Mouse (Mus musculus) midbrain, embryonic 14.5 days (tissue): ENCODE measurements at regions not wholly inside any gene's neighbourhood (a gene's known extent, or its start where the extent isn't known, plus 50 kb on each side); places are given as distances from the start of the nearest gene placed in this dataset.

Source experiments
- ATAC-seq: fragments of 200-750 bp; cut with Nextera tagmentation; 2 replicates; pipeline ENCODE4 v1.8.0; 2017; ENCODE audit warnings: moderate number of reproducible peaks, moderate library complexity; ENCODE audit not compliant: low FRiP score, low TSS enrichment
- DNase-seq: peaks from one replicate; pipeline ENCODE4 v3.0.0-alpha.2; 2015
- H3K27ac ChIP-seq: fragments of 300-500 bp; sonication (generic); replicated peaks from 2 replicates; pipeline ENCODE4 v1.5.1; 2014; ENCODE audit warnings: mild to moderate bottlenecking, low read depth, low read length, moderate library complexity
- H3K27me3 ChIP-seq: fragments of 300-500 bp; sonication (generic); 2 replicates; pipeline ENCODE4 v1.6.1; 2014; ENCODE audit warnings: low read length, control low read depth, mixed read lengths; ENCODE audit not compliant: control insufficient read depth, insufficient read depth
- H3K36me3 ChIP-seq: fragments of 300-500 bp; sonication (generic); 2 replicates; pipeline ENCODE4 v1.6.1; 2014; ENCODE audit warnings: low read length, control low read depth; ENCODE audit not compliant: control insufficient read depth, insufficient read depth
- H3K4me1 ChIP-seq: fragments of 300-500 bp; sonication (generic); 2 replicates; pipeline ENCODE4 v1.6.1; 2014; ENCODE audit warnings: mild to moderate bottlenecking, antibody characterized with exemption, low read length, control low read depth; ENCODE audit not compliant: control insufficient read depth, insufficient read depth
- H3K4me2 ChIP-seq: fragments of 300-500 bp; sonication (generic); 2 replicates; pipeline ENCODE4 v1.6.1; 2014; ENCODE audit warnings: mild to moderate bottlenecking, low read length, moderate library complexity
- H3K4me3 ChIP-seq: fragments of 300-500 bp; sonication (generic); replicated peaks from 2 replicates; pipeline ENCODE4 v1.5.1; 2014; ENCODE audit warnings: low read depth, low read length
- H3K9ac ChIP-seq: fragments of 300-500 bp; sonication (generic); replicated peaks from 2 replicates; pipeline ENCODE4 v1.6.1; 2014; ENCODE audit warnings: mild to moderate bottlenecking, low read length, moderate library complexity
- H3K9me3 ChIP-seq: fragments of 300-500 bp; sonication (generic); 2 replicates; pipeline ENCODE4 v1.6.1; 2016; ENCODE audit warnings: low read length, control low read depth, mixed read lengths; ENCODE audit not compliant: control insufficient read depth
- WGBS: fragments of 180-500 bp; shearing (Covaris S2); extraction: QIAGEN DNeasy Blood & Tissue Kit; methylation state at CpG from one replicate; pipeline ENCODE4 v1.1.7; 2014; 5-methylcytosine and 5-hydroxymethylcytosine counted together

- ATAC-seq: no peak
- H3K27ac ChIP-seq: no peak overlapping the region
- 76% methylated on average over 5 of the region's 5 CpGs for WGBS
These were observed 54.5 kb upstream of the Slc7a1 start for GRCm38 (mm10) chr5:148454200-148454599.

GRCm38 (mm10) chr5:148453776-148454175 lies 54.1 kb upstream of the Slc7a1 start:
- no peak overlapping the region for H3K27ac ChIP-seq
- H3K4me2 ChIP-seq: no peak overlapping the region
- DNase-seq (peak; percentile 14), ATAC-seq (no peak)
- no peaks in the 10 kb centered on the region for H3K36me3 ChIP-seq
- H3K4me1 ChIP-seq: no peaks in the 10 kb centered on the region
- 58% methylated on average over 12 of the region's 12 CpGs for WGBS
- H3K4me3 ChIP-seq: no peak overlapping the region
- H3K27me3 ChIP-seq: no peaks in the 10 kb centered on the region
- H3K9me3 ChIP-seq: no peaks in the 10 kb centered on the region
- H3K9ac ChIP-seq: no peak overlapping the region

More at GRCm38 (mm10) chr5:148454200-148454599, 54.5 kb upstream of the Slc7a1 start:
- no peak overlapping the region for H3K4me2 ChIP-seq
- H3K4me3 ChIP-seq: no peak overlapping the region
- H3K9ac ChIP-seq: no peak overlapping the region
- H3K4me1 ChIP-seq: no peaks in the 10 kb centered on the region
- no peak for DNase-seq
- H3K9me3 ChIP-seq: no peaks in the 10 kb centered on the region
- H3K36me3 ChIP-seq: no peaks in the 10 kb centered on the region
- H3K27me3 ChIP-seq: no peaks in the 10 kb centered on the region

- H3K4me2 ChIP-seq: no peak overlapping the region
- no peak overlapping the region for H3K27ac ChIP-seq
- WGBS: 77% methylated on average over 17 of the region's 17 CpGs
- ATAC-seq (no peak), DNase-seq (peak; percentile 7)
- H3K4me1 ChIP-seq: no peaks in the 10 kb centered on the region
- H3K36me3 ChIP-seq: no peaks in the 10 kb centered on the region
- no peak overlapping the region for H3K4me3 ChIP-seq
- H3K27me3 ChIP-seq: no peaks in the 10 kb centered on the region
- H3K9ac ChIP-seq: no peak overlapping the region
- H3K9me3 ChIP-seq: no peaks in the 10 kb centered on the region
These were observed 53.4 kb upstream of the Slc7a1 start for GRCm38 (mm10) chr5:148452909-148453632.

- no peak overlapping the region for H3K4me3 ChIP-seq
- no peaks in the 10 kb centered on the region for H3K27me3 ChIP-seq
- H3K9ac ChIP-seq: no peak overlapping the region
- no peaks in the 10 kb centered on the region for H3K4me1 ChIP-seq
- no peak overlapping the region for H3K4me2 ChIP-seq
- WGBS: 40% methylated on average over 7 of the region's 7 CpGs
- H3K36me3 ChIP-seq: no peaks in the 10 kb centered on the region
- DNase-seq (peak; percentile 72), ATAC-seq (no peak)
- H3K27ac ChIP-seq: no peak overlapping the region
- no peaks in the 10 kb centered on the region for H3K9me3 ChIP-seq
These were observed 52.1 kb upstream of the Slc7a1 start for GRCm38 (mm10) chr5:148451811-148452210.

- ATAC-seq: no peak
- Histone ChIP-seq H3K4me2 (no peak overlapping the region), H3K27me3 (no peaks in the 10 kb centered on the region), H3K9ac (no peak overlapping the region), H3K36me3 (no peaks in the 10 kb centered on the region), H3K9me3 (no peaks in the 10 kb centered on the region), H3K4me3 (no peak overlapping the region), H3K4me1 (no peaks in the 10 kb centered on the region), H3K27ac (no peak overlapping the region)
- DNase-seq: peak; percentile 61
- WGBS: 48% methylated on average over 11 of the region's 11 CpGs
These were observed 51.2 kb upstream of the Slc7a1 start for GRCm38 (mm10) chr5:148450924-148451323.
